Mouse (Mus musculus): ENCODE data around the gene Thbs4. TPM values are rescaled to one million over a fixed set of nuclear protein-coding genes. Genes with fewer than 3 reads are reported as not detected.

Thbs4 gene
- total RNA-seq, 2 experiments from 2014 or later: 22.2 to 23.5 TPM

DNA sequence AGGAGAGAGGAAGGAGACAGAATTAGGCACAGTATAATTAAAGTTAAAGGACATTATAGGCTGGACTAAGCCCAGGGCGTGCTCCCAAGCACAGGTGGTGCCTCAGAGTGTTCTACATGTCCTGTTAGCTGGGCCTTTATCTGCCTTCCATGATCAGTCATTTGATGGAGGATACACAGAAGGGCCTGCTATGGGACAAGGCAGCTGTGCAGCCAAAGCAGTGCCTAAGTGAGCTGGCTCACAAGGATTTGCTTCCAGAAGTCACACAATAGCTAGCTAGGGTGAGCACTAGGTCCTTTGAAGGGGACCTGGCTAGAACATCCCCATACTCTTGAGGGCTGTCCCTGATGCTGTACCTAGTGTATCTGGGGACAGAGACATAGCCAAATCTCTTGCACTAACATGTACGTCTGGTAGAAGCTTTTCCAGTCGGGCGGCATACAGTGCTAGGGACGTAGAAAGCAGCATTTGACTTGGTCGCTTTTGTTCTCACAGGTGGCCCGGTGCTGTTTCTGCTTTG, 89.5 kb downstream of the Thbs4 start:
- no peak overlapping the region for H3K4me3 ChIP-seq

DNA sequence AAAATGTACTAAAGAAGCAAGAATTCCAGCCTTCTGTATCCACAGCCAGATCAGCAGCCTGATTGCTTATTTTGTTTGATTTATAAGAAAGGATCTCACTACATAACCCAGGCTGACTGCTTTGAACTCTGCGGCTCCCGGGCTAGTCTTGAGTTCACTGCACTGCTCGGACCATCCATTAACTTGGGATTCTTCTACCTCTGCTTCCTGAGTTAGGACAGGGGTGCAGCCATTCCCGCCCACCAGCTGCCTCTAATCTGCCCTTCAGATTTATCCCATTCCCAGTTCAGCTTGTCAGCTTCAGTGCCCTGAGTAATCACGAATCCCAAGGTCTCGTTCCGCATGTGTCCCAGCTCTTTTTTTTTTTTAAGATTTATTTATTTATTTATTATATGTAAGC, 90.4 kb downstream of the Thbs4 start:
- Histone ChIP-seq H3K27ac (peak overlapping the region; percentile 70), H3K4me3 (no peak overlapping the region)
- no peak for DNase-seq (ENCODE audit: low spot score in 2 of 2)
- TF ChIP-seq CTCF (conservative IDR thresholded peaks at IDR 0.05): no peak

More for the DNA sequence above, 89.5 kb downstream of the Thbs4 start:
- H3K27ac ChIP-seq: no peak overlapping the region
- no peak for DNase-seq (ENCODE audit: low spot score in 2 of 2)
- no peak for TF ChIP-seq CTCF (conservative IDR thresholded peaks at IDR 0.05)

GRCm38 (mm10) chr13:92703241-92704027, 91.2 kb downstream of the Thbs4 start:
- no peak overlapping the region for H3K4me3 ChIP-seq
- DNase-seq (ENCODE audit: low spot score in 2 of 2): peak; percentile 48 to 80
- peak overlapping the region; percentile 70 for H3K27ac ChIP-seq
- peak; percentile 59 for TF ChIP-seq CTCF (conservative IDR thresholded peaks at IDR 0.05)

GRCm38 (mm10) chr13:92702035-92702434, 92.6 kb downstream of the Thbs4 start:
- DNase-seq (ENCODE audit: low spot score in 2 of 2): no peak
- Histone ChIP-seq H3K27ac (no peak overlapping the region), H3K4me3 (no peak overlapping the region)
- no peak for TF ChIP-seq CTCF (conservative IDR thresholded peaks at IDR 0.05)

Other genes starting within 250 kb of the Thbs4 start
- not detected for gene Spz1, start 218.6 kb downstream of the Thbs4 start, total RNA-seq (2021)
- gene Serinc5, start 183.7 kb downstream of the Thbs4 start, total RNA-seq (2021): 10 to 100 TPM; 67.1 to 72.1 TPM
- gene Mtx3, start 49.9 kb upstream of the Thbs4 start, total RNA-seq (2021): 10 to 100 TPM; 30.2 to 34.4 TPM

All from layer of hippocampus, adult 2 months (tissue).